Mouse (Mus musculus) central nervous system, embryonic 11.5 days (tissue): ENCODE data around the gene Daxx. TPM values are rescaled to one million over a fixed set of nuclear protein-coding genes. Genes with fewer than 3 reads are reported as not detected.

Experiments
- polyA plus RNA-seq: library from polyadenylated mRNA; depleted of rRNA; stranded (reverse); fragments of >200 nt; gene quantifications from 2 replicates; pipeline ENCODE4 v1.2.3, GENCODE M21; 2012; rRNA removed

The Daxx gene
- polyA plus RNA-seq = 44.9 and 59.5 TPM in 2 replicates

DNA sequence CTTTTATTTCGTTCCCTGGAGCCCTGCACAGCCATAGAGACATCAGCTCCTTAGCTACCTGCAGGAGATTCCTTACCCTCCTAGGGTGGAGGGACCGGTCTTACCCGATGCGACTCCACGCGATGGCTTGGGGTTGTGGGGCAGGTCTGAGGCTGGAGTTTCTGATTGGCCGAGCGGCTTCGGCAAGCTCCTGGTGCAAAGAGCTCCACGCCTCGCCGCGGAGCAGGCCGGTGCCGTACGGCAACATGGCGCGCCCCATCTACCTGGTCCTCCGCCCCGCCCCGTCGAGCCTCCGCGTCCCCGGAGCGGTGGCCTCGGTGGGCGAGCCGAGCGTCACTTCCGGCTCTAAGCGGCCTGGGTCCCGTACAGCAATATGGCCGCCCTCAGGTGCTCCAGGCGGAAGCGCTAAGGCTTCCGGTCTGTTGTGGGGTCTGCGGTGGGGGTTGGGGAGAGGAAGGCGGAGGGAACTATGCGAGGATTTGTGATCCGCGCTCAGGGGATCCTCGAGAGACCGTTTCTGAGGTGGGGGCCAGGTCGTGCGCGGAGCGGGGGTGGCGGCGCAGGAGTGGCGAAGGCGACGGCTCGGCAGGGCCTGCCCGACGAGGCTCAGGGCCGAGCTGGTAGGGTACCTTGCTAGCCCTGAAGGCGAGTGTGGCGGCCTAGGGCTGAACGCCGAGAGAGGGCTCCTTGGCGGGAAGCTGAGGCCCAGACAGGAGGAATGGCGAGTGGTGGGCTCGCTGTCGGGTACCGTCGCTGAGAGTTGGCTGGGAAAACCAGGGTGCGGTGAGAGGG is at the start of gene Daxx:
Gene Daxx, plus strand, starts transcription at position 338 of the 792 bp plus-strand sequence.

GRCm38 (mm10) chr17:33873537-33873936 is 35.7 kb upstream of the Daxx start, which contains the start of gene Gm7029:
Gene Gm7029 (plus strand): TSS chr17:33873837.

DNA sequence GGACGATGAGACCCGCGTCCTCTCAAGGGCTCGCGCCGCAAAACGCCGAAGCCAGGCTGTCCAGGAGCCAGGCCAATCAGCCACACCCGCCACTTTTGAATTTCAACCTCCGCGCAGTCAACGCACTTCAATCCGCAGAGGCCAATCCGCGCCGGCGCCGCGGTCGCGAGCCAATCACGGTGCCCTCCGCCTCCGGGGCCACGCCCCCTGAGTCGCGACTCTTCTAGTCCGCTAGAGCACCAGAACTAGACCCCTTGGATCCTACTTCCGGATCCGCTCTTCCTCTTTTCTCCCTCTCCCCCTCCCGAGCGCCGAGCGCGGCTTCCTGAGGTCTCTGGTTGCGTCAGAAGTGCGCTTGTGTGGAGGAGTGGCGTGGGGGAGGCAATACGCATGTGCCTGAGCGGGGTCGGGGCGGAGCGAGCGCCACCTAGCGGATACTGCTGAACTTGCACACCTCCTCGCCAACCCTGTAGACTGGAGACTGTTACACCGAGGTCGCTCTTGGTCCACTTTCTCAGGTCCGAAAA is 18.6 kb upstream of the Daxx start, which contains the start of gene Kifc1:
Gene Kifc1, minus strand, starts transcription at position 129 of the 527 bp plus-strand sequence.

DNA sequence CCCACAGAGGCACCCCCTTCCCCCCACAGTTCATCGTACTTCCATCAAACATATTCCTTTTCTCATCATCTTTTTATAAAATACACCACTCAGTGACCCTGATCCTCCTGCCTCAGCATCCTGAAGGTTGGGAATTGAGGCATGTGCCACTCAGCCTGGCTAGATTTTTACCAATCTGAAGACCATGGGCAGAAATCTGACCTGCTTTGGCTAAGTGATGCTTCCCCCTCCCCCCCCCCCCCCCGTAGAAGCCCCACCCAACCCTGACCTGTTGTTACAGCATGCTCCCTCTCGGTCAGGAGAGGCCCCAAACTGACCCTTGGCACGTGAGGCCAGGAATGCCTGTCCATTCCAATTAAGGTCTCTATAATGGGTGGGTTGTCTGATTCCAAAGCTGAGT is 4.4 kb upstream of the Daxx start, which contains the start of gene Platr17:
Gene Platr17, plus strand, starts transcription at position 301 of the 400 bp plus-strand sequence.

DNA sequence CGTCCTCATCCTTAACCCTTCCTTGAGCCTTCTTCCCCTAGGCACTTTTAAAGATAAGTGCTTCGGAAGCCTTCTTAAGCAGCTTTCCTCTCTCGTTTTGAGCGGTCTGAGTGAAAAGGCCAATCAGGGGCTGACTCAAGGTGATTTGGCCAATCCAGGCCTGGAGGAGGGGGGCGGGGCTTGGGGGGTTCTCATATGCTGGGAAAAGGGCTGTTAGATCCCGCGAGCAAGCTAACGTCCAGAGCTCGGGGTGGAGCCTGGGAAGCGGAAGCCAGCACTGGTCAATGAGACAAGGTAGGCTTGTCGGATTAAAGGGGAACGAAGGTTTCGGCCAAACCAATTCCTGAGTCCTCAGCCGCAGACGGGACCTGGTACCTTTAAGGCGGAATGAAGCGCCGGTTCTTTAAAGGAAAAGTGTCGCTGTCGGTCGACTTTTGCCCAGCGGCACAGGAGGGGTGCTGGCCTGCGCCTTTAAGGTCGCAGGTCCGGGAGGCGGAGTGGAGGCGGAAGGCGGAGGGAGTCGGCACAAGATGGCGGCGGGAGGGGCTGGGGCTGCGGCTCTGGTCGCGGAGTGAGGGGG is 6.5 kb downstream of the Daxx start, which contains the start of the genes Tapbp and Zbtb22:
Gene Tapbp, plus strand, starts transcription at position 229 of the 580 bp plus-strand sequence.
Gene Zbtb22, plus strand, starts transcription at position 234 of the 580 bp plus-strand sequence.

GRCm38 (mm10) chr17:33929371-33930279 is 20.4 kb downstream of the Daxx start, which contains the start of gene Rgl2:
Gene Rgl2 (plus strand): TSS chr17:33929543.

DNA sequence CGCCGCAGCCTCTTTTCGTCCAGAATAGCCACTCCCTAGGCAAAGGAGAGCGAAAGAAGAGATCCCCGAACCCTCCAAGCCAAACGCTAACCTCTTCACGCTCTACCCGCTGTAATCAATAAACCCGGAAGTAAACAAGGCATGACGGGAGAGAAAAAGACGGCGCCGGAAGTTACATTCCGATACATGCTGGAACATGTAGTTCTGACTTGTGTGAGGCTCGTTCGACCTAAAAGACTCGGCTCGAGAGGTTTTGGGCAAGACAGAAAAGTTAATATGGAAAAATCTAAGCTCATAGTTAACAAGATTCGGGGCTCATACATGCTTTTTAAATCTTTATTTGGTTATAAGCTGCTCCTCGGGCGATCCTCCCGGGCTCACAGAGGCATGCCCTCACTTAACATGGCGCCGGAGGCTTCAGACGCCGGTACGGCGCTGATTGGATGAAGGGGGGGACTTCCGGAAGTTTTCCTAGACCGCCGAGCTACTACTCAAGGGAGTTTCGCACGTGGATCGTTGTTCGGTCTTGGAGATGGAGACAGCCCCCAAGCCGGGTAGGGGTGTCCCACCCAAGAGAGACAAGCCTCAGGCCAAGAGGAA is 31.1 kb downstream of the Daxx start, which contains the start of the genes Pfdn6 and Wdr46:
Gene Pfdn6, minus strand, starts transcription at position 138 of the 600 bp plus-strand sequence.
Gene Wdr46, plus strand, starts transcription at position 455 of the 600 bp plus-strand sequence.

GRCm38 (mm10) chr17:33951021-33951946 is 42.1 kb downstream of the Daxx start, which contains the start of gene B3galt4:
Gene B3galt4 (minus strand): TSS chr17:33951488.

DNA sequence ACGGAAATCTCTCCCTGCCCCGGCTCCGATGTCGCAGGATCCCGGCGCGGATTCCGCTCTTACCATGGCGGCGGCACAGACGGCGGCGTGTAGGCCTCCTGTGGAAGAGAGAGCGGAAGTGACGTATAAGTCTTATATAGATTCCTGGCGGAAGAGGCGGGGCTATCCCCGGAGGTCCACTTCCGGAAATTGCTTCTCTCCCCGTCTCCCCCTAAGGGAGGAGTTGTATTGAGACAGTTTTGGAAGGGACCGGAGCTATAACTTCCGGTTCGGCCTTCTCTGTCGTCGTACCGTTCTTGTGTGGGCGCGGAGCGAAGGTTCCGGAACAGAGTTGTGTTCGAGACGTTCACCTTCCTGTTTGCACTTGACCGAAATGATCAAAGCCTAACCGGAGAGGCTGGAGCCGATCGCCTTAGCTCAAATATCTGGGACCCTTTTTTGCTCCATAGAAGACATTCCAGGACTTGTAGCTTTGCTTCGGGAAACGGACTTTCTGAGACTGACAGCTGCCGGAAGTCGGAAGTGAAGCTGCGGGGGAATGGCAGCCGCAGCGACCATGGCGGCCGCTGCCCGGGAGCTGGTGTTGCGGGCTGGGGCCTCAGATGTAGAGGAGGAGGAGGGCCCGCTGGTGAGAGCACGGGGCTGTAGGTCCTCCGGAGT is 46.5 kb downstream of the Daxx start, which contains the start of the genes Vps52 and Rps18:
Gene Vps52, plus strand, starts transcription at position 258 of the 660 bp plus-strand sequence.
Gene Rps18, minus strand, starts transcription at position 447 of the 660 bp plus-strand sequence.

Other genes starting within 250 kb of the Daxx start
- gene Hnrnpm, start 222.6 kb upstream of the Daxx start, polyA plus RNA-seq = 448 and 832 TPM in 2 replicates
- 35.1 and 48.1 TPM in 2 replicates for gene March2, start 190.7 kb upstream of the Daxx start, polyA plus RNA-seq
- 229 and 347 TPM in 2 replicates for gene Rab11b, start 148.9 kb upstream of the Daxx start, polyA plus RNA-seq
- gene Angptl4, start 127.6 kb upstream of the Daxx start, polyA plus RNA-seq = 9.9 and 15.8 TPM in 2 replicates
- gene Kank3, start 98.9 kb upstream of the Daxx start, polyA plus RNA-seq = 26.6 and 36.0 TPM in 2 replicates
- 1,507 and 1,646 TPM in 2 replicates for gene Rps28, start 84.9 kb upstream of the Daxx start, polyA plus RNA-seq
- 204 and 305 TPM in 2 replicates for gene Ndufa7, start 84.8 kb upstream of the Daxx start, polyA plus RNA-seq
- gene Cd320, start 66.3 kb upstream of the Daxx start, polyA plus RNA-seq = 44.5 and 53.5 TPM in 2 replicates
- gene Gm7029, start 35.6 kb upstream of the Daxx start, polyA plus RNA-seq = not detected in 2 replicates
- gene Kifc1, start 18.8 kb upstream of the Daxx start, polyA plus RNA-seq = 69.2 and 101 TPM in 2 replicates
- gene Platr17, start 4.3 kb upstream of the Daxx start, polyA plus RNA-seq = 0.31 and 0.34 TPM in 2 replicates
- gene Tapbp, start 6.5 kb downstream of the Daxx start, polyA plus RNA-seq = 10.9 and 14.0 TPM in 2 replicates
- gene Zbtb22, start 6.5 kb downstream of the Daxx start, polyA plus RNA-seq = 29.6 and 32.9 TPM in 2 replicates
- gene Rgl2, start 20.1 kb downstream of the Daxx start, polyA plus RNA-seq = 130 and 228 TPM in 2 replicates
- gene Pfdn6, start 30.9 kb downstream of the Daxx start, polyA plus RNA-seq = 119 and 140 TPM in 2 replicates
- gene Wdr46, start 31.2 kb downstream of the Daxx start, polyA plus RNA-seq = 32.1 and 46.5 TPM in 2 replicates
- gene B3galt4, start 42.1 kb downstream of the Daxx start, polyA plus RNA-seq = 4.3 and 4.7 TPM in 2 replicates
- 44.6 and 48.5 TPM in 2 replicates for gene Vps52, start 46.4 kb downstream of the Daxx start, polyA plus RNA-seq
- gene Rps18, start 46.6 kb downstream of the Daxx start, polyA plus RNA-seq = 1,239 and 1,610 TPM in 2 replicates
- 26.7 and 37.4 TPM in 2 replicates for gene H2-K1, start 90.9 kb downstream of the Daxx start, polyA plus RNA-seq
- gene Ring1, start 115.3 kb downstream of the Daxx start, polyA plus RNA-seq = 55.3 and 116 TPM in 2 replicates
- 96.6 and 160 TPM in 2 replicates for gene H2-Ke6, start 118.6 kb downstream of the Daxx start, polyA plus RNA-seq
- gene Slc39a7, start 122.3 kb downstream of the Daxx start, polyA plus RNA-seq = 118 and 126 TPM in 2 replicates
- 70.8 and 149 TPM in 2 replicates for gene Rxrb, start 122.4 kb downstream of the Daxx start, polyA plus RNA-seq
- gene Col11a2, start 130.0 kb downstream of the Daxx start, polyA plus RNA-seq = 7.9 and 11.4 TPM in 2 replicates
- gene H2-Oa, start 182.9 kb downstream of the Daxx start, polyA plus RNA-seq = 0.30 and 0.45 TPM in 2 replicates
- 5.2 and 6.9 TPM in 2 replicates for gene H2-DMa, start 210.1 kb downstream of the Daxx start, polyA plus RNA-seq
- 188 and 203 TPM in 2 replicates for gene Brd2, start 213.2 kb downstream of the Daxx start, polyA plus RNA-seq
- 0.04 and 0.15 TPM in 2 replicates for gene H2-DMb2, start 233.9 kb downstream of the Daxx start, polyA plus RNA-seq
- gene H2-DMb1, start 243.7 kb downstream of the Daxx start, polyA plus RNA-seq = 0.34 and 0.46 TPM in 2 replicates